Mouse (Mus musculus) inflammation-experienced regulatory T-cells, adult 6 months (primary cell): ENCODE results near the gene Osr1. TPM values are rescaled to one million over a fixed set of nuclear protein-coding genes. Genes with fewer than 3 reads are reported as not detected.

ENCODE experiments used
- ATAC-seq: one replicate; pipeline ENCODE4 v1.8.0; 2017
- polyA plus RNA-seq, 3 experiments: library from polyadenylated mRNA; unstranded; fragments of 100-300 nt; shearing (Covaris generic); gene quantifications; one replicate each; pipeline ENCODE4 v1.2.1; 2017

Gene Osr1
- polyA plus RNA-seq, 3 experiments from 2014 or later = not detected

DNA sequence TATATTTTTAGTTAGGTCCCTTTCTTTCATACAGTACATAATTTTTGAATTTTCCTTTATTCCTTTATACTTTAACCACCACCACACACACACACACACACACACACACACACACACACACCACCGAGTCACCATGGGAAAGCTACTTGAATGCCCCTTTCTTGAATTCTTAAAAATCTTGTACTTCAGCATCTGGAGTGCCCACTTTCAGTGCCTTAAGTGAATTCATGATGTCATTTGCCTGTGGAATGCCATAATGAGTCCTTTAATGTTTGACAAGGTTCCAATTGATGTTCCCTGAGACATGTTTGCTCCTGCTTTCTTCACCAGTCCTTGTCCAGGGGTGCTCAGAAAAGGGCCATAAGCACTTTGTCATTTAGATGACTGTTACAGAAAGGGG lies 17.8 kb downstream of the Osr1 start:
- ATAC-seq = no peak

DNA sequence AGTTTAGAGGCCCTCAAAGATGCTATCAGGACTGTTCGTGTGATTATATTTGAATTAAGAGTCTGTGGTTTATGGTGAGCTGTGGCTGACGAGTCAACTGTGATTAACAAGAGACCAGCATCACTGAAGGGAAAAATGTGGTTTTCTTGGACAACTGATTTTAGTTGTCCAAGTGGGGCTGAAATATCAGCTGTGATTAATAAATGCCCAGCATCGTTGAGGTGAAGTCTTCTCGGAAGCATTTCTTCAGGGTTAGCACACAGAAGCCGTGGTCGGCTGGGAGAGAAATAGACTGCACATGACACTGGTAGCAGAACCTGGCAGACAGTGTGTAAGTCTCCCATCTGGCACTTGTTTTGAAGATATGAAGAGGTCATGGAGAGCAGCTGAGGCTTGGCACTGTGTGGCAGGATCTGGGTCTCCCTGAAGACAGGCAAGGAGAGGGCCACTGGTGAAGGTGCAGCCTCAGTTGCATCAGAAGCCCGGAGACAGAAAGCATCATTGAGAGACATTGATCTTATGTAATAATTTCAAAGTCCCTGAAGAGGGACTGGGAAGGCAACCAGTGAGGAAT lies 19.7 kb downstream of the Osr1 start:
- no peak for ATAC-seq

DNA sequence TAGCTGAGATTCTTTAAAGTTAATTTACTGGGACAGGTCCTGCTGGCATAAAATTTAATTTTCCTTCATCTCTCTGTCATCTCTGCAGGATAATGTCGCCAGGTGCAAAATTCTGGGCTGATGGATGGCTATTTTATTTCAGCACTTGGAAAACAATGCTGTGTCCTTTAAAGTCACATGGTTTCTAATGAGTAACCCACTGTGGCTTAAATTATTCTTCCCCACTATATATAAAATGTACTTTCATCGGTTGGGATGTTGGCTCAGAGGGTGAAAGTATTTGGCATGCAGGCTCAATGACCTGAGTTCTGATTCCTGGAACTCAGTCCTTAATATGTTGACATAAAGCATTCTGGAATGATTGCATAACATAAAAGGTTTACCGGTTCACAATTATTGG lies 21.2 kb downstream of the Osr1 start:
- no peak for ATAC-seq

DNA sequence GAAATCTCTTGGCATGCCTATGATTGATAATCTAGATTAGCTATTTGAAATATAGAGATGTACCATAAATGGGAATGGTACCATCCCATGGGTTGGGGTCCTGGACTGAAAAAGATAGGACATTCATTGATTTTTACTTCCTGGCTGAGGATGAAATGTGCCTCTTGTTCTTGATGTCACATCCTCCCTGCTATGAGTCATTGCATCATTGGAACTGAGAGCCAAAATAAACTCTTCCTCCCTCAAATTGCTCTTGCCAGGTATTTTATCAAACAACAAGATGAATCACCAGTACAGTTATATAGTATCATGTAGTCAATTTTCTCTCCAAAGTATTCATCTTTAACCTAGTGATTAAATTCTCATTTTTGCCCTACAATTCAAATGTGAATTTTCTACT lies 28.3 kb downstream of the Osr1 start:
- ATAC-seq = no peak
